Mouse (Mus musculus): Measurements from ENCODE around the gene Lpin2. TPM values are rescaled to one million over a fixed set of nuclear protein-coding genes. Genes with fewer than 3 reads are reported as not detected.

The Lpin2 gene
- polyA plus RNA-seq, 1 experiment: 20.7 TPM

GRCm38 (mm10) chr17:71208921-71209320 lies 26.6 kb downstream of the Lpin2 start:
- H3K4me3 ChIP-seq (ENCODE audit: insufficient read depth, low read length): no peak overlapping the region
- H3K4me1 ChIP-seq (ENCODE audit: control insufficient read depth, insufficient read depth, low read length): peaks cover 11% of the 10 kb centered on the region; the same call in 1 of the 2 replicates
- TF ChIP-seq CTCF (IDR thresholded peaks at IDR 0.05; ENCODE audit: borderline replicate concordance, insufficient read depth, low read length): no peak
- H3K27ac ChIP-seq (ENCODE audit: insufficient read depth, low read length): no peak overlapping the region

- TF ChIP-seq POLR2A (IDR thresholded peaks at IDR 0.05; ENCODE audit: low read depth, low read length) (no peak), CTCF (IDR thresholded peaks at IDR 0.05; ENCODE audit: borderline replicate concordance, insufficient read depth, low read length) (no peak)
- Histone ChIP-seq H3K27ac (ENCODE audit: insufficient read depth, low read length) (no peak overlapping the region), H3K4me3 (ENCODE audit: insufficient read depth, low read length) (no peak overlapping the region), H3K4me1 (ENCODE audit: control insufficient read depth, insufficient read depth, low read length) (peaks cover 13% of the 10 kb centered on the region; the same call in 1 of the 2 replicates)
Observed at GRCm38 (mm10) chr17:71209936-71210335, 27.6 kb downstream of the Lpin2 start.

DNA sequence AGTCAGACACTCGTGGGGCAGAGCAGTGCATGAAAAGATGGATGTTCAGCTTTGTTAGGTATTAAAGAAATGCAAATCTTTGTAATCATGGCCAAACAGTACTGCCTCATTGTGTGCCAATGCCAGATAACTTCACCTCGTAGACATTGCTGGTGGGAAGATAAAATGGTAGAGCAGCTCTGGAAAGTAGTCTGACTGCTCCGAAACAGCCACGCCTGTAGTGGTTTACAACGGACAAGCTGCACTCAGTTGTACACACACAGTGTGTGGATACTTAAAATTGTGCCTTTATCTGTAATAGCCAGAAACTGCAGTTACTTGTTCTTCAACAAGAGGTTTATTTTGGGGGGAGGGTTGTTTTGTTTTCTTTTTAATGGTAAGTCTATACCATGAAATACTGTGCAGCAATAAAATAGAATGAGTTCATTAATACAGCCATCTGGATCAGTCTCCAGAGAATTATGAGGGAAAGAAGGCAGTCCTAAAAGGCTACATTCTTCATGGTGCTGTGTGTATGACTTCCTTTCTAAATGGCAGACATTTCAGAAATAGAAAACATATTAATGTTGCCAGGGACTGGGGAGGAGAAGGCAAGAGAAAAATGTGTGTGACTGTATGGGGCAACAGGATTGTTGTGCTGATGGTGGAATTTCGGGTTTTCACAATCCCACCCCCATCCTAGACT lies 29.7 kb downstream of the Lpin2 start:
- H3K27ac ChIP-seq (ENCODE audit: insufficient read depth, low read length): no peak overlapping the region
- 0 out of 2 replicates have a peak, but pooled peaks cover 8% of the 10 kb centered on the region for H3K4me1 ChIP-seq (ENCODE audit: control insufficient read depth, insufficient read depth, low read length)
- TF ChIP-seq CTCF (IDR thresholded peaks at IDR 0.05; ENCODE audit: borderline replicate concordance, insufficient read depth, low read length) (no peak), POLR2A (IDR thresholded peaks at IDR 0.05; ENCODE audit: low read depth, low read length) (no peak)
- no peak overlapping the region for H3K4me3 ChIP-seq (ENCODE audit: insufficient read depth, low read length)

- H3K4me1 ChIP-seq (ENCODE audit: control insufficient read depth, insufficient read depth, low read length): 0 out of 2 replicates have a peak, but pooled peaks cover 8% of the 10 kb centered on the region
- H3K27ac ChIP-seq (ENCODE audit: insufficient read depth, low read length): no peak overlapping the region
- no peak overlapping the region for H3K4me3 ChIP-seq (ENCODE audit: insufficient read depth, low read length)
- TF ChIP-seq CTCF (IDR thresholded peaks at IDR 0.05; ENCODE audit: borderline replicate concordance, insufficient read depth, low read length): no peak
- TF ChIP-seq POLR2A (IDR thresholded peaks at IDR 0.05; ENCODE audit: low read depth, low read length): no peak
Observed at GRCm38 (mm10) chr17:71213666-71214065, 31.3 kb downstream of the Lpin2 start.

GRCm38 (mm10) chr17:71214514-71215240 lies 32.3 kb downstream of the Lpin2 start:
- H3K27ac ChIP-seq (ENCODE audit: insufficient read depth, low read length): no peak overlapping the region
- TF ChIP-seq CTCF (IDR thresholded peaks at IDR 0.05; ENCODE audit: borderline replicate concordance, insufficient read depth, low read length) (no peak), POLR2A (IDR thresholded peaks at IDR 0.05; ENCODE audit: low read depth, low read length) (no peak)
- H3K4me3 ChIP-seq (ENCODE audit: insufficient read depth, low read length): no peak overlapping the region
- H3K4me1 ChIP-seq (ENCODE audit: control insufficient read depth, insufficient read depth, low read length): 0 out of 2 replicates have a peak, but pooled peaks cover 8% of the 10 kb centered on the region

GRCm38 (mm10) chr17:71215241-71215839 lies 33.0 kb downstream of the Lpin2 start:
- Histone ChIP-seq H3K4me3 (ENCODE audit: insufficient read depth, low read length) (no peak overlapping the region), H3K4me1 (ENCODE audit: control insufficient read depth, insufficient read depth, low read length) (peaks cover 8% of the 10 kb centered on the region; the same call in 1 of the 2 replicates), H3K27ac (ENCODE audit: insufficient read depth, low read length) (no peak overlapping the region)
- no peak for TF ChIP-seq POLR2A (IDR thresholded peaks at IDR 0.05; ENCODE audit: low read depth, low read length)
- no peak for TF ChIP-seq CTCF (IDR thresholded peaks at IDR 0.05; ENCODE audit: borderline replicate concordance, insufficient read depth, low read length)

GRCm38 (mm10) chr17:71216263-71216662 lies 33.9 kb downstream of the Lpin2 start:
- TF ChIP-seq CTCF (IDR thresholded peaks at IDR 0.05; ENCODE audit: borderline replicate concordance, insufficient read depth, low read length) (no peak), POLR2A (IDR thresholded peaks at IDR 0.05; ENCODE audit: low read depth, low read length) (no peak)
- Histone ChIP-seq H3K4me1 (ENCODE audit: control insufficient read depth, insufficient read depth, low read length) (peaks cover 10% of the 10 kb centered on the region; the same call in 1 of the 2 replicates), H3K27ac (ENCODE audit: insufficient read depth, low read length) (no peak overlapping the region), H3K4me3 (ENCODE audit: insufficient read depth, low read length) (no peak overlapping the region)

GRCm38 (mm10) chr17:71217111-71217685 lies 34.8 kb downstream of the Lpin2 start:
- TF ChIP-seq POLR2A (IDR thresholded peaks at IDR 0.05; ENCODE audit: low read depth, low read length): no peak
- TF ChIP-seq CTCF (IDR thresholded peaks at IDR 0.05; ENCODE audit: borderline replicate concordance, insufficient read depth, low read length): no peak
- H3K4me1 ChIP-seq (ENCODE audit: control insufficient read depth, insufficient read depth, low read length): peaks cover 7% of the 10 kb centered on the region; the same call in 1 of the 2 replicates
- H3K4me3 ChIP-seq (ENCODE audit: insufficient read depth, low read length): no peak overlapping the region
- no peak overlapping the region for H3K27ac ChIP-seq (ENCODE audit: insufficient read depth, low read length)

GRCm38 (mm10) chr17:71221383-71221782 lies 39.0 kb downstream of the Lpin2 start:
- Histone ChIP-seq H3K4me1 (ENCODE audit: control insufficient read depth, insufficient read depth, low read length) (peaks cover 2% of the 10 kb centered on the region; the same call in 1 of the 2 replicates), H3K27ac (ENCODE audit: insufficient read depth, low read length) (no peak overlapping the region), H3K4me3 (ENCODE audit: insufficient read depth, low read length) (no peak overlapping the region)
- TF ChIP-seq CTCF (IDR thresholded peaks at IDR 0.05; ENCODE audit: borderline replicate concordance, insufficient read depth, low read length) (no peak), POLR2A (IDR thresholded peaks at IDR 0.05; ENCODE audit: low read depth, low read length) (no peak)
